Mouse (Mus musculus): Measurements from ENCODE around the gene Arl4d. TPM values are rescaled to one million over a fixed set of nuclear protein-coding genes. Genes with fewer than 3 reads are reported as not detected.

The Arl4d gene
- polyA plus RNA-seq, 1 experiment, result 9.1 TPM

GRCm38 (mm10) chr11:101708482-101708881, 43.1 kb downstream of the Arl4d start:
- 31% methylated on average over 5 of the region's 5 CpGs for WGBS
- no peak for TF ChIP-seq CTCF (IDR thresholded peaks at IDR 0.05; ENCODE audit: extremely low read depth, insufficient read depth, insufficient read length, insufficient replicate concordance)
- TF ChIP-seq POLR2A (IDR thresholded peaks at IDR 0.05; ENCODE audit: low read depth, low read length), result no peak
- DNase-seq (ENCODE audit: low read depth in 1 of 2, low spot score in 2 of 2), result no peak
- Histone ChIP-seq H3K27me3 (ENCODE audit: control insufficient read depth, insufficient read depth, low read length) (no peaks in the 10 kb centered on the region), H3K4me1 (ENCODE audit: control insufficient read depth, insufficient read depth, insufficient read length) (no peaks in the 10 kb centered on the region), H3K27ac (ENCODE audit: insufficient read depth, low read length) (no peak overlapping the region), H3K4me3 (ENCODE audit: extremely low read depth, insufficient read depth, insufficient read length) (no peak overlapping the region), H3K36me3 (ENCODE audit: control insufficient read depth, insufficient read depth, low read length) (no peaks in the 10 kb centered on the region)

DNA sequence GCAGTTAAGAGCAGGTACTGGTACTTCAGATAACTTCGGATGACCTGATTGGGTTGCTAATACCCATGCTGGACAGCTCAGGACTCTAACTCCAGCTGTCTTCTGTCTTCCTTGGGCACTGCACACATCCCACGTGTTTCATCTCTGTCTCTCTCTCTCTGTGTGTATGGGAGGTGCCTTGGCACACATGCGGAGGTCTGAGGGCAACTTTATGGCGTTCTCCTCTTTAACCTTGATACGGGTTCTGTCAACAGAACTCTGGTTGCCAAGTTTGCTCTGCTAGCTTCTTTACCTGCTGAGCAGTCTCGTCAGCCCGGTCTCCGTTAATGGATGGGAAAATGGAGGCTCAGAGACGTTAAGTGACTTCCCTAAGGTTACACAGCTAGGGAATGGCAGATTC, 47.5 kb downstream of the Arl4d start:
- Histone ChIP-seq H3K27me3 (ENCODE audit: control insufficient read depth, insufficient read depth, low read length) (no peaks in the 10 kb centered on the region; the same call in 1 of the 2 replicates), H3K4me3 (ENCODE audit: extremely low read depth, insufficient read depth, insufficient read length) (no peak overlapping the region), H3K36me3 (ENCODE audit: control insufficient read depth, insufficient read depth, low read length) (no peaks in the 10 kb centered on the region), H3K4me1 (ENCODE audit: control insufficient read depth, insufficient read depth, insufficient read length) (no peaks in the 10 kb centered on the region), H3K27ac (ENCODE audit: insufficient read depth, low read length) (no peak overlapping the region)
- 85% methylated on average over 9 of the region's 9 CpGs for WGBS
- no peak for DNase-seq (ENCODE audit: low read depth in 1 of 2, low spot score in 2 of 2)
- TF ChIP-seq CTCF (IDR thresholded peaks at IDR 0.05; ENCODE audit: extremely low read depth, insufficient read depth, insufficient read length, insufficient replicate concordance) (no peak), POLR2A (IDR thresholded peaks at IDR 0.05; ENCODE audit: low read depth, low read length) (no peak)

DNA sequence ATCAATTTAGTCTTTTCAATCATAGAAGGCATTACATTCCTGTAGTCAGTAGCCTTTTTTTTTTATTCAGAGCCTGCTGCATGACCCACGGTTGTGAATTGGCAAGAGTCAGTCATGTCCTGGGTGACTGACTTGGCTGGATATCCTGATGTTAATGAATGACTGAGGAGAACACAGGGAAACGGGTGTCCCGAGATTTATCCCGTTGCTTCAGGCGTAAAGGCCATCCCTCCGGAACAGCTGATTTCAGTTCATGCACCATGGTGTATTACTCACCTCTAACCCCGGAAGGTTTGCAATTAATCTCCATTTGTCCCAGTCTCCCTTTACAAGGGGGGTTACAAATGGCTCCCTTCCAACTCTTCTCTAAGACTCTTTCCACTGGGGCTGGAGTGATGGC, 48.7 kb downstream of the Arl4d start:
- Histone ChIP-seq H3K4me3 (ENCODE audit: extremely low read depth, insufficient read depth, insufficient read length) (no peak overlapping the region), H3K27ac (ENCODE audit: insufficient read depth, low read length) (no peak overlapping the region), H3K36me3 (ENCODE audit: control insufficient read depth, insufficient read depth, low read length) (no peaks in the 10 kb centered on the region), H3K4me1 (ENCODE audit: control insufficient read depth, insufficient read depth, insufficient read length) (no peaks in the 10 kb centered on the region), H3K27me3 (ENCODE audit: control insufficient read depth, insufficient read depth, low read length) (no peaks in the 10 kb centered on the region; the same call in 1 of the 2 replicates)
- WGBS, result 87% methylated on average over 7 of the region's 7 CpGs
- DNase-seq (ENCODE audit: low read depth in 1 of 2, low spot score in 2 of 2), result no peak
- no peak for TF ChIP-seq POLR2A (IDR thresholded peaks at IDR 0.05; ENCODE audit: low read depth, low read length)
- TF ChIP-seq CTCF (IDR thresholded peaks at IDR 0.05; ENCODE audit: extremely low read depth, insufficient read depth, insufficient read length, insufficient replicate concordance), result no peak

Other genes with a start within 250 kb of the Arl4d start
- 17.3 and 18.3 TPM in 2 replicates for gene Aarsd1, start 247.9 kb upstream of the Arl4d start, polyA plus RNA-seq (2012; rRNA removed)
- 0.11 and 0.29 TPM in 2 replicates for gene Gm27029, start 240.7 kb upstream of the Arl4d start, polyA plus RNA-seq (2012; rRNA removed)
- 14.2 and 18.3 TPM in 2 replicates for gene Rundc1, start 240.5 kb upstream of the Arl4d start, polyA plus RNA-seq (2012; rRNA removed)
- gene Ptges3l, start 240.2 kb upstream of the Arl4d start, polyA plus RNA-seq (2012; rRNA removed), result 1.1 TPM in 2 replicates
- 430 and 509 TPM in 2 replicates for gene Rpl27, start 223.2 kb upstream of the Arl4d start, polyA plus RNA-seq (2012; rRNA removed)
- 44.3 and 53.1 TPM in 2 replicates for gene Ifi35, start 217.1 kb upstream of the Arl4d start, polyA plus RNA-seq (2012; rRNA removed)
- gene Rnd2, start 200.5 kb upstream of the Arl4d start, polyA plus RNA-seq (2012; rRNA removed), result 2.4 and 3.2 TPM in 2 replicates
- 56.9 and 59.6 TPM in 2 replicates for gene Vat1, start 199.3 kb upstream of the Arl4d start, polyA plus RNA-seq (2012; rRNA removed)
- gene Brca1, start 113.6 kb upstream of the Arl4d start, polyA plus RNA-seq (2012; rRNA removed), result 1.2 and 1.5 TPM in 2 replicates
- 66.6 and 68.8 TPM in 2 replicates for gene Nbr1, start 113.4 kb upstream of the Arl4d start, polyA plus RNA-seq (2012; rRNA removed)
- gene Tmem106a, start 83.3 kb upstream of the Arl4d start, polyA plus RNA-seq (2012; rRNA removed), result 28.1 and 33.1 TPM in 2 replicates
- not detected in 2 replicates for gene Gm11634, start 66.3 kb upstream of the Arl4d start, polyA plus RNA-seq (2012; rRNA removed)
- gene Rdm1, start 38.3 kb upstream of the Arl4d start, polyA plus RNA-seq (2012; rRNA removed), result 17.6 and 18.8 TPM in 2 replicates
- gene Dhx8, start 67.4 kb downstream of the Arl4d start, polyA plus RNA-seq (2012; rRNA removed), result 11.2 and 12.4 TPM in 2 replicates
- gene Etv4, start 119.8 kb downstream of the Arl4d start, polyA plus RNA-seq (2012; rRNA removed), result 0.16 and 0.34 TPM in 2 replicates
- 0.22 and 0.40 TPM in 2 replicates for gene Meox1, start 228.8 kb downstream of the Arl4d start, polyA plus RNA-seq (2012; rRNA removed)

All from spleen, adult 2 months (tissue).